Mouse (Mus musculus) testis, adult 2 months (tissue): ENCODE data around the gene Sypl. TPM values are rescaled to one million over a fixed set of nuclear protein-coding genes. Genes with fewer than 3 reads are reported as not detected.

Experiments used
- H3K27ac ChIP-seq: fragments of 200-500 bp; 2 replicates; pipeline ENCODE4 v1.5.1; 2012; ENCODE audit warnings: low read depth, low read length; ENCODE audit not compliant: control insufficient read depth, insufficient read depth
- H3K27me3 ChIP-seq: fragments of 200-500 bp; 2 replicates; pipeline ENCODE4 v1.6.1; 2012; ENCODE audit warnings: mild to moderate bottlenecking, low read length, moderate library complexity; ENCODE audit not compliant: control insufficient read depth, insufficient read depth
- H3K36me3 ChIP-seq: fragments of 200-500 bp; 2 replicates; pipeline ENCODE4 v1.6.1; 2012; ENCODE audit warnings: mild to moderate bottlenecking, low read length; ENCODE audit not compliant: control insufficient read depth, insufficient read depth
- H3K4me1 ChIP-seq: fragments of 200-500 bp; 2 replicates; pipeline ENCODE4 v1.6.1; 2012; ENCODE audit warnings: low read length; ENCODE audit not compliant: control insufficient read depth, insufficient read depth
- H3K4me3 ChIP-seq: fragments of 200-500 bp; 2 replicates; pipeline ENCODE4 v1.5.1; 2012; ENCODE audit warnings: low read depth, mild to moderate bottlenecking, low read length, moderate library complexity, mixed read lengths; ENCODE audit not compliant: control insufficient read depth
- CTCF ChIP-seq: fragments of 200-500 bp; IDR thresholded peaks from 2 replicates; pipeline ENCODE4 v1.5.1; 2012; ENCODE audit warnings: low read depth, mild to moderate bottlenecking, inconsistent platforms, low read length, moderate library complexity; ENCODE audit not compliant: control insufficient read depth, insufficient read depth, insufficient replicate concordance
- POLR2A ChIP-seq: fragments of 200-500 bp; IDR thresholded peaks from 2 replicates; pipeline ENCODE4 v1.6.1; 2012; ENCODE audit warnings: low read depth, mild to moderate bottlenecking, inconsistent platforms, low read length, moderate library complexity; ENCODE audit not compliant: control insufficient read depth
- polyA plus RNA-seq: library from polyadenylated mRNA; depleted of rRNA; stranded (reverse); fragments of >200 nt; gene quantifications from 2 replicates; pipeline ENCODE4 v1.2.3, GENCODE M21; 2012

Gene Sypl
- polyA plus RNA-seq, 1 experiment, result 221 TPM

DNA sequence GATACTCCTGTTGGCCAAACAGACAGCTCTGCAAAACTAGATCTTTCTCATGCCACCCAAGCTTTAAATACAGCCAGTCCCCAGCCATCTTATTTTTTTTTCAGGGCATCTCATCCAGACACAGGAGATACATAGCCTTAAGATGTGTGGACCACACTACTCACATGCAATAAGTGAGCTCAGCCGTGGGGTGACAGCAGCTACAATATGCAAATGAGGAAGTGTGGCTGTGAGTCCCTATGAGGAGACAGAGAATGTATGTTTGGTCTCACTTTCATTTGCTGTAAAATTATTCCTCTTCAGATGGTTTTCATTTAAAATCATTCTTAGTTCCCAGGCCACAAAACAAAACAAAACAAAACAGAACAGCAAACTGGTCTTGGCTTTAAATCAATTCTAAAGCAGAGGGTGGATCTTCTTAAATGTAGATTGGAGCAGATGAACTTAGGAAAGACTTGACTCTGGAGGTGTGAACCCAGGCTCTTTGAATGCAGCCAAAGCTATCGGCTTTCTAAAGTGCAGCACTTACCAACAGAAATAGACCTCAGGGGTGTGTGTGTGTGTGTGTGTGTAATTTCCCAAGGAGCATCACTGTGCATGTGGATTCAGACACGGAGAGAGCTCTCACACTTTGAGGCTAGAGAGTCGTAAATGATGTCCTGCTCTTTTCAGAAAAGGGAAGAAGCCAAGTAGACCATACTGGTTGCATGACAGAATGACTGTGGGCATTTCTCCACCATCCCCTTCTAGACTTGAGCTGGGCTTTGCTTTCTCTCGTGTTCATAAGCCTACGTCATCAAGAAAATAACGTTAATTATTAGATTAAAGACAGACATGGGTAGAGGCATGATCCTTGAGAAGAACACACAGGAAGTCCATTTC, 63.4 kb downstream of the Sypl start:
- Histone ChIP-seq H3K27ac (no peak overlapping the region), H3K36me3 (no peaks in the 10 kb centered on the region), H3K27me3 (no peaks in the 10 kb centered on the region), H3K4me3 (no peak overlapping the region), H3K4me1 (no peaks in the 10 kb centered on the region)
- TF ChIP-seq CTCF (no peak), POLR2A (no peak)

DNA sequence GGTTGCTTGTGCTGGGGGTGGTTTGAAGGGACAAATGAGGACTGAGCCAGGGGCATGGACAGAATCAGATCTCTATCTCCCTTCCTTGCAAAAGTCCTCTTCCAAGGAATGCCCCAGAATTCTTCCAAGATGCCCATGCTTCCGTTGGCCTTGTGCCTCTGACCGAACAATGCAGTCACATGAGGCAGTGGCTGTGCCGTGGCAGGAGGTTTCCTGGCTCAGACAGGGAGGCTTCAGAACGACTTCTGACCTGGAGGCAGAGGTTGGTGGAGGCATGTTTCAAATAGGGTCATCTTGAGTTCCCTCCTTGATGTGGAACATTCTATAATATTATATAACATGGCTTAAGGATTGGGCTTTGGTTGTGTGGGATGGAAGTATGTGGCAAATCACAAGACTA, 64.9 kb downstream of the Sypl start:
- H3K4me3 ChIP-seq, result no peak overlapping the region
- TF ChIP-seq POLR2A (no peak), CTCF (no peak)

DNA sequence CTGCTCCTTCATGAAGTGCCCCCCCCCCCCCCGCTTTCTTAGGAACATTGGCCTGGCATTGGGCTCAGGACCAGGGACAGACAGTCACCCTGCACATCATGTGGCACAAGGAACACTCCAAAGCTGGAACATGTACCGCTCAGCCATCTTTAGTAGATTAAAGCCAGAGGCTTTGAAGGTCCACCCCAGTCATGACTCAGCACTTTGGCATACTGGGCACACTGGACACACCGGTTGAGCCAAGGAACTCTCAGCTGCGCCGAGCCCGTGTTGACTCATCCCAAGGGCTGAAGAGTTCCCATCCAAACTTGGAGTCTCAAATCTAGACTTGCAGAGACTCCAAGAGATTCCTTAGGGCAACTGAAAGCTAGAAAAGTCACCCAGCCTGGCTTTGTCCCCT, 66.3 kb downstream of the Sypl start:
- Histone ChIP-seq H3K4me3 (no peak overlapping the region), H3K4me1 (no peaks in the 10 kb centered on the region), H3K27me3 (no peaks in the 10 kb centered on the region), H3K27ac (no peak overlapping the region), H3K36me3 (no peaks in the 10 kb centered on the region)
- no peak for TF ChIP-seq POLR2A
- TF ChIP-seq CTCF, result no peak

More for the DNA sequence above, 64.9 kb downstream of the Sypl start:
- Histone ChIP-seq H3K27me3 (no peaks in the 10 kb centered on the region), H3K4me1 (no peaks in the 10 kb centered on the region), H3K36me3 (no peaks in the 10 kb centered on the region), H3K27ac (no peak overlapping the region)

DNA sequence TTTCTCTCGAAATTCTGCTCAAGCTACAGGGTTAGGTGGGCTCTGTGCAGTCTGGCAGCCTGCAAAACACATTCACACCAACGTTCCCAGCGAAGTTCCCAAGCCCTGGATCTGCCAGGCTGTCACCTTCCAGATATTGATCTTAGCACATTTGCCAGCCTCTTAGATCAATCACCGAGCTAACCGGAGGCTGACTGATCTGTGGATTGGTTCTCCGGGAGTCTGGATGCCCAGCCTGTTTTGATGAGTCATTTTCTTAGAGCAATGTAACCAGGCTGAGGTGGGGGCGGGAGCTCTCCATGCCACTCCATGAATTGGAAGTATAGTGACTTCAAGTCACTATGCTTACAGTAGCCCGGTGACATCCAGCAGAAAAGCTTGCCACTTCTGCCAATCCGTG, 67.4 kb downstream of the Sypl start:
- Histone ChIP-seq H3K4me3 (no peak overlapping the region), H3K27ac (no peak overlapping the region), H3K4me1 (no peaks in the 10 kb centered on the region), H3K27me3 (no peaks in the 10 kb centered on the region), H3K36me3 (no peaks in the 10 kb centered on the region)
- TF ChIP-seq CTCF, result no peak
- TF ChIP-seq POLR2A, result no peak

DNA sequence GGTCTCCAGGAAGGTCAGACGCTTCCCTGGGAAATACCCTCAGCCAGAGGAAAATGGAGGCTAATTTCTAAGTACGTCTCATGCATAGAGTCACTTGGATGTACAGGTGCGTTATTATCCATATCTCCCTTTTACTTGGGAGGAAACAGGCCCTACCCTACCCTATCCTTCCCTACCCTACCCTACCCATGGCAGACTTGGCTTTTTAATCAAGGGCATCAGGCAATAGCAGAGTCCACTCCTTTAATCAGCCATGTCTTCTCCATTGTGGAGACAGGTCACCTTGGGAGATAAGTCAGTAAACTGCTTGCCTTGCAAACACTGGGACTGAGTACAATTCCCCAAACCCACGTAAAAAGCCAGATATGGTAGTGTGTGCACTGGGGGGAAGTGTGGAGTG, 68.1 kb downstream of the Sypl start:
- Histone ChIP-seq H3K27me3 (no peaks in the 10 kb centered on the region), H3K4me1 (no peaks in the 10 kb centered on the region), H3K36me3 (no peaks in the 10 kb centered on the region), H3K27ac (no peak overlapping the region), H3K4me3 (no peak overlapping the region)
- TF ChIP-seq POLR2A, result no peak
- no peak for TF ChIP-seq CTCF

DNA sequence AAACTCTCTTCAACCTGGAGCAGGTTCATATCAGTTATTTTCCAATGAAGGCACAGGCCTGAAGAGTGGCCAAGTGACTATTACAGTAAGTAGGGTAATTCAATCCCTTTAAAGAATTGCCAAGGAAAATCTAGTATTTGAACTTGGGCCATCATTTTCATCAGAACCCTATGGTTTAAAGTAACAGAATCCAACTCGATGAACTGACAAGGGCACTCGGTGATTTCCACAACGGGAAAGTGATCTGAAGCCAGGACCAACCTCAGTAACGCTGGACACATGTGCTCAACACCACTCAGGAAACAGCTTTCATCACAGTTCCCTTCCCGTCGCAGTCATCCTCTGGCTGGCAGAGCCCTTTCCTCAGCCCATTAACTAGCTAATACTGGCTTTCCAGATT, 70.8 kb downstream of the Sypl start:
- no peak for TF ChIP-seq CTCF
- no peak for TF ChIP-seq POLR2A
- Histone ChIP-seq H3K36me3 (no peaks in the 10 kb centered on the region), H3K4me3 (no peak overlapping the region), H3K27ac (no peak overlapping the region), H3K4me1 (no peaks in the 10 kb centered on the region), H3K27me3 (no peaks in the 10 kb centered on the region)

DNA sequence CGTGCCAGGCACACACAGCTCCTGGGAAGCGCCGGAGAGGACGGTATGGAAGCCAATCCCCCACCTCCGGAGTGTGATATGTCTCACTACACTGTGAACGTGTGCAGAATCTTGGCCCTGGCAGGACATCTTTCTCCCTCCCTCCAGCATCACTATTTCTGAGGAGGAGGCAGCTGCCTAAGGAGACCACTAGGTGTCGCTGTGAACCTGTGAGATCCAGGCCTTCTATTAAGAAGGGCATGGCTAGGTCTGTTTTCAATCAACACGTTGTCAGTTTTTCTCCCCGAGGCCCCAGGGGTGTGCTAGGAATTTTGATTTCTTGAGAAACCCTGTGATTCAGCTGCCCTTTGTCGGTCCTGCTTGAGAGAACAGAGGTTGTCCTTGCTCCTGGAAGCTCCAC, 73.4 kb downstream of the Sypl start:
- no peaks in the 10 kb centered on the region for H3K36me3 ChIP-seq
- TF ChIP-seq POLR2A, result no peak
- peak; percentile 83; the same call in 1 of the 2 replicates for TF ChIP-seq CTCF
- H3K27ac ChIP-seq, result no peak overlapping the region
- H3K4me3 ChIP-seq, result no peak overlapping the region
- no peaks in the 10 kb centered on the region for H3K4me1 ChIP-seq
- H3K27me3 ChIP-seq, result no peaks in the 10 kb centered on the region
